Mouse (Mus musculus) lung, adult 2 months (tissue): ENCODE results near the gene Gabrb1.

Experiments used
- CTCF ChIP-seq: fragments of 200-500 bp; IDR thresholded peaks from 2 replicates; pipeline ENCODE4 v1.5.1; 2011; ENCODE audit warnings: mild to moderate bottlenecking, low read length, control low read depth; ENCODE audit not compliant: insufficient read depth
- POLR2A ChIP-seq: fragments of 200-500 bp; IDR thresholded peaks from 2 replicates; pipeline ENCODE4 v1.6.1; 2011; ENCODE audit warnings: low read depth, mild to moderate bottlenecking, control low read depth, low read length, borderline replicate concordance; ENCODE audit errors: extremely low read depth

DNA sequence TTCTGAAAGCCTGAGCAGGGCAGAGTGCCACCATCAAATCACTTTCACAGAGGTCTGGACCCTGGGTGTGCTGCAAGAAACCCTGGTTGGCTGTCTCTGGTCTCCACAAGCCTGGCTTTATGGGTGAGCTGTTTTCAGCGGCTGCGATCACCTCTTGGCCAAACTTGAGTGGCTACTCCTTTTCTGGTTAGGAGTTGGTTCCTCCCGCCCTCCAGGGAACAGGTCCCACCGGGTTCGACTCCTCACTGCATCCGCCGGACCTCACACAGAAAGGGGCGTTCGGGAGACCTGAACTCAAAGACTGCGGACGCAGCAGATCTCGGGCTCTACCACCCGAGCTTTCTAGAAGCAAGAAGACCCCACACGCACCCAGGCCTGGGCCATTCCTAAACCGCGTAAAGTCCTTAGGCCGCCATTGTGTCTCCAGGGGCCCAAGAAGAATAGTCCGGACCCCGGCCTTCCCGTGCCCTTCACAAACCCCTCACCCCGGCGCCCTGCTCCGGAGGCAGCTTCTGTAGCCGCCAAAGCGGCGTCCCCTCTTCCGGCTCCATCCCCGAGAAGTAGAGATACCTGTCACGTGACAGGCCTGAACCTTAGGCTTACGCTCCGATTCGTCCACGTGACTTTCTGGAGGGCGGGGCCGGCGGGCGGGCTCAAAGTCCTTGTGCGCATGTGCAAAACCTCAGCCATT, 509.8 kb downstream of the Gabrb1 start, which contains the start of gene Commd8:
- TF ChIP-seq CTCF (no peak), POLR2A (peak; percentile 92)
